Mouse (Mus musculus) lung, postnatal 0 days (tissue): ENCODE measurements around the gene Trim80. TPM values are rescaled to one million over a fixed set of nuclear protein-coding genes. Genes with fewer than 3 reads are reported as not detected.

Source experiments
- ATAC-seq: fragments of 200-750 bp; cut with Nextera tagmentation; 2 replicates; pipeline ENCODE4 v1.8.0; 2017; ENCODE audit warnings: moderate library complexity
- DNase-seq: peaks from one replicate; pipeline ENCODE4 v3.0.0-alpha.2; 2016; ENCODE audit warnings: low spot score
- H3K27ac ChIP-seq: fragments of 300-500 bp; sonication (generic); 2 replicates; pipeline ENCODE4 v1.5.1; 2014; ENCODE audit warnings: antibody characterized with exemption, mild to moderate bottlenecking, low read length, mixed read lengths
- H3K27me3 ChIP-seq: fragments of 300-500 bp; sonication (generic); replicated peaks from 2 replicates; pipeline ENCODE4 v1.6.1; 2014; ENCODE audit warnings: low read length, mixed read lengths; ENCODE audit not compliant: insufficient read depth
- H3K36me3 ChIP-seq: fragments of 300-500 bp; sonication (generic); 2 replicates; pipeline ENCODE4 v1.6.1; 2014; ENCODE audit warnings: low read length, mixed read lengths; ENCODE audit not compliant: insufficient read depth
- H3K4me1 ChIP-seq: fragments of 300-500 bp; sonication (generic); 2 replicates; pipeline ENCODE4 v1.6.1; 2014; ENCODE audit warnings: antibody characterized with exemption, low read depth, low read length, mixed read lengths; ENCODE audit not compliant: insufficient read depth
- H3K4me2 ChIP-seq: fragments of 300-500 bp; sonication (generic); replicated peaks from 2 replicates; pipeline ENCODE4 v1.6.1; 2014; ENCODE audit warnings: low read depth, mild to moderate bottlenecking, low read length, moderate library complexity, mixed read lengths
- H3K4me3 ChIP-seq: fragments of 300-500 bp; sonication (generic); 2 replicates; pipeline ENCODE4 v1.5.1; 2014; ENCODE audit warnings: low read depth, low read length
- H3K9ac ChIP-seq: fragments of 300-500 bp; sonication (generic); replicated peaks from 2 replicates; pipeline ENCODE4 v1.6.1; 2014; ENCODE audit warnings: low read depth, mild to moderate bottlenecking
- H3K9me3 ChIP-seq: fragments of 300-500 bp; sonication (generic); 2 replicates; pipeline ENCODE4 v1.6.1; 2016; ENCODE audit warnings: low read length, mixed read lengths
- CTCF ChIP-seq: IDR thresholded peaks from 2 replicates; pipeline ENCODE4 v1.5.1; 2016; ENCODE audit warnings: antibody characterized with exemption, mild to moderate bottlenecking
- EP300 ChIP-seq: IDR thresholded peaks from 2 replicates; pipeline ENCODE4 v1.6.1; 2016; ENCODE audit warnings: antibody characterized with exemption, mild to moderate bottlenecking, control low read depth
- WGBS: fragments of 180-500 bp; shearing (Covaris S2); extraction: QIAGEN DNeasy Blood & Tissue Kit; methylation state at CpG from one replicate; pipeline ENCODE4 v1.1.7; 2014; 5-methylcytosine and 5-hydroxymethylcytosine counted together
- polyA plus RNA-seq: library from polyadenylated mRNA; unstranded; fragments of >200 nt; fragmentation: Nextera tagmentation; extraction: Ambion mirVana; gene quantifications from 2 replicates; pipeline ENCODE4 v1.2.1, GENCODE M21; 2015

The Trim80 gene
- polyA plus RNA-seq, 1 experiment from 2014 or later = not detected

DNA sequence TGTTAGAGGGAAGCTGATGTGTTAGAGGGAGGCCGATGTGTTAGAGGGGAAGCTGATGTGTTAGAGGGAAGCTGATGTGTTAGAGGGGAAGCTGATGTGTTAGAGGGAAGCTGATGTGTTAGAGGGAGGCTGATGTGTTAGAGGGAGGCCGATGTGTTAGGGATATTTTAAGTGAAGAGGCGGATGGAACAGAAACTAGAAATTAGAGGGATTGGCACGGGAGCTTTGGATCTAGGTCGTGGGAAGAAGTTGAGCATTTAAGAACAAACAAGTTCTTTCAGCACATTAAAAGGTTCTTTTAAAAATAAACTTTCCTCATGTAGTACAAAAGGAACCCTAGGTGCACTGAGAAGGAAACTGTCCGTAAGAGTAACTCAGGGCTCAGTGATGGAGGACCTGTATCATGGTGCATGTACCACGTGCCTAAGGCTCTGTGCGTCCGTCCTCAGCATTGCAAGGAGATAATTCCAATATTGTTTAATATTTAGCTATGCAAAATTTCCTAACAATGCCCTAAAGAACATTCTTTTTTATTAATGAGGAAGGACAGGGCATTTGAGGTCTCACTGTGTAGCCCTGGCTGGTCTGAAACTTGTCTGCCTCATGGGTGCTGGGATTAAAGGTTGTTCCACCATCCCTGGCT, 38.1 kb downstream of the Trim80 start:
- Histone ChIP-seq H3K4me3 (no peak overlapping the region), H3K27ac (no peak overlapping the region), H3K9me3 (no peaks in the 10 kb centered on the region), H3K4me2 (no peak overlapping the region), H3K4me1 (peaks cover 4% of the 10 kb centered on the region; the same call in 1 of the 2 replicates), H3K27me3 (no peaks in the 10 kb centered on the region), H3K36me3 (no peaks in the 10 kb centered on the region), H3K9ac (no peak overlapping the region)
- WGBS = 78% methylated on average over 9 of the region's 9 CpGs
- no peak for ATAC-seq
- no peak for DNase-seq
- no peak for TF ChIP-seq CTCF
- no peak for TF ChIP-seq EP300

DNA sequence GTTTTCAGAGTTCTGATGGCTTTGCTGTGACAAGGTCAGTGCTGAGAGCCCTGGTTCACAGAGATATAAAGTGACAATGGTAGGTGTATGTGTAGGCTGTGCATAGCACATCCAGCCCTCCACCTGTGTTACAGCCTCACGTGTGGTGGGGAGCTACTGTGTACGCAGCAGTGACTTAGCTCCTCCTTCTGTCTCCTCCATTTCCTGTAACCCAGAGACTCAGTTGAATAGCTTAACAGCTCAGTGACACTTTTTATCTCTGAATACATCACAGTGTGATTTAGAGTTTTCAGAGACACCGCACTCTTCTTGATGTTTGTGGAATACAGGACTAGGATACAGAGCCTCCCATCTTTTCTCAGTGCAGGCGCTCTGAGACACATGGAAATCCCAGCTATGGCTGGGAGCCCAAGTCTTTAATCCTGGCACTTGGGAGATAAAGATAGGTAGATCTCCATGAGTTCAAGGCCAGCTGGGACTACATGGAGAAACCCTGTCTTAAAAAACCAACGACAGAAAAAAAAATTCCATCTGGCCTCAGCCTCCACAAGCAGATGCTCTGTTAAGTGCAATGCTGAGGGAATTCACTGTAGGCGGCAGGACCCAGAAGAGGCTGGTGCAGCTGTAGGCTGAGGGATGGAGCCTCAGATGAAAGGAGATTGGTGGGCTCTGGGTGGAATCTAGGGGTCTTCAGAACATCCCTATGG, 41.4 kb downstream of the Trim80 start:
- H3K4me2 ChIP-seq = no peak overlapping the region
- no peak overlapping the region for H3K27ac ChIP-seq
- no peaks in the 10 kb centered on the region for H3K27me3 ChIP-seq
- H3K4me3 ChIP-seq = no peak overlapping the region
- no peaks in the 10 kb centered on the region for H3K9me3 ChIP-seq
- ATAC-seq (no peak), DNase-seq (no peak)
- H3K4me1 ChIP-seq = no peaks in the 10 kb centered on the region
- 72% methylated on average over 6 of the region's 6 CpGs for WGBS
- no peak for TF ChIP-seq EP300
- no peak for TF ChIP-seq CTCF
- no peaks in the 10 kb centered on the region for H3K36me3 ChIP-seq
- no peak overlapping the region for H3K9ac ChIP-seq

DNA sequence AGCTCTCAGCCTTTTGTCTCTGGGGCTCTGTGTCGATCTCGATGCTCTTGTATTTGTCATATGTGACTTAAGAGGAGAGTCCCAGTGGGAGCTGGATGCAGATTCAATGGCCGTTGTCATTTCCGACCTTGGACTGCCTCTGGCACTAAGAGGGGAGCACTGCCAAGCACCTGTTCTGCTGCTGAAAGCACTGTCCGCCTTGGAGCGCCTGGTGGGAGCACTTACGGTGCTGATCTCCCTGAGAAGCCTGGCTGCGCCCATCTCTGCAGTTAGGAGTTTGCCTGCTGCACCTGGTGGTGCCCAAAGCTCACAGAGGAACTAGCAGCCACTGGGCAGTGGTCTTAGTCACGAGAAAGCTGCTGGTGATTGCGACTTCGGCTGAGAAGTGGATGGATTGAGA, 42.9 kb downstream of the Trim80 start:
- no peak for ATAC-seq
- no peaks in the 10 kb centered on the region for H3K36me3 ChIP-seq
- no peak overlapping the region for H3K27ac ChIP-seq
- TF ChIP-seq CTCF (no peak), EP300 (no peak)
- no peak for DNase-seq
- no peaks in the 10 kb centered on the region for H3K27me3 ChIP-seq
- no peaks in the 10 kb centered on the region for H3K4me1 ChIP-seq
- H3K9ac ChIP-seq = no peak overlapping the region
- H3K4me2 ChIP-seq = no peak overlapping the region
- no peak overlapping the region for H3K4me3 ChIP-seq
- WGBS = 70% methylated on average over 11 of the region's 11 CpGs
- H3K9me3 ChIP-seq = no peaks in the 10 kb centered on the region

- H3K27me3 ChIP-seq = no peaks in the 10 kb centered on the region
- ATAC-seq = no peak
- no peaks in the 10 kb centered on the region for H3K9me3 ChIP-seq
- H3K4me1 ChIP-seq = no peaks in the 10 kb centered on the region
- H3K4me3 ChIP-seq = no peak overlapping the region
- H3K4me2 ChIP-seq = no peak overlapping the region
- no peak overlapping the region for H3K9ac ChIP-seq
- TF ChIP-seq EP300 (no peak), CTCF (peak; percentile 95)
- peak; percentile 69 for DNase-seq
- WGBS = 18% methylated on average over 6 of the region's 6 CpGs
- no peak overlapping the region for H3K27ac ChIP-seq
- H3K36me3 ChIP-seq = no peaks in the 10 kb centered on the region
These were observed 43.4 kb downstream of the Trim80 start for GRCm38 (mm10) chr11:115483726-115484125.

DNA sequence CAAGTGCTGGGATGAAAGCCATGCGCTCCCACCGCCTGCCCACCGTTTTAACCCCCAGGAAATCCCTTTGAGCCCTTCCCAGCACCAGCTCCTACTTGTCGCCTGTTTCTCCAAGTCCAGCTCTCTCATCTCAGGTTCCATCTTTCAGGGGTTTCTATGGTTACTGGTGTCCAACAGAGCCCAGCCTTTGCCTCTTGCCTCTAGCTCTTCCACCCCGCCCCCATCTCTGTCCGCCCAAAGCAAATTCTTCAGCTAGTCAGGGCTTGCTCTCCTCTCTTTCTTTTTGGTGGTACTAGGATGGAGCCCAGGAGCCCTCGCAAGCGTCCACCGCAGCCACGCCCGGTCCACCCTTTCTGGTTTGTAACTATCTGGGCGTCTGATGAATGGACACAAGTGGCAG, 44.8 kb downstream of the Trim80 start:
- Histone ChIP-seq H3K27me3 (no peaks in the 10 kb centered on the region), H3K36me3 (0 out of 2 replicates have a peak, but pooled peaks cover 6% of the 10 kb centered on the region), H3K9ac (no peak overlapping the region), H3K4me3 (no peak overlapping the region), H3K4me1 (no peaks in the 10 kb centered on the region), H3K27ac (no peak overlapping the region), H3K4me2 (no peak overlapping the region), H3K9me3 (no peaks in the 10 kb centered on the region)
- ATAC-seq (no peak), DNase-seq (no peak)
- WGBS = 65% methylated on average over 12 of the region's 12 CpGs
- no peak for TF ChIP-seq EP300

- TF ChIP-seq EP300 = no peak
- 87% methylated on average over 19 of the region's 19 CpGs for WGBS
- H3K9me3 ChIP-seq = no peaks in the 10 kb centered on the region
- no peak overlapping the region for H3K4me3 ChIP-seq
- H3K9ac ChIP-seq = no peak overlapping the region
- H3K4me1 ChIP-seq = peaks cover 11% of the 10 kb centered on the region; the same call in 1 of the 2 replicates
- no peaks in the 10 kb centered on the region for H3K27me3 ChIP-seq
- H3K4me2 ChIP-seq = no peak overlapping the region
- 0 out of 2 replicates have a peak, but pooled peaks cover 6% of the 10 kb centered on the region for H3K36me3 ChIP-seq
- ATAC-seq = no peak
- DNase-seq = no peak
- no peak overlapping the region for H3K27ac ChIP-seq
These were observed 48.3 kb downstream of the Trim80 start for GRCm38 (mm10) chr11:115488551-115489104.
